Mouse (Mus musculus) hindbrain, embryonic 16.5 days (tissue): ENCODE results near the gene Jade3. TPM values are rescaled to one million over a fixed set of nuclear protein-coding genes. Genes with fewer than 3 reads are reported as not detected.

Source experiments
- ATAC-seq: fragments of 200-750 bp; cut with Nextera tagmentation; 2 replicates; pipeline ENCODE4 v1.8.0; 2017; ENCODE audit warnings: moderate TSS enrichment, moderate library complexity
- H3K27ac ChIP-seq: fragments of 300-500 bp; sonication (generic); 2 replicates; pipeline ENCODE4 v1.5.1; 2014; ENCODE audit warnings: low read depth, mild to moderate bottlenecking, control low read depth, low read length, moderate library complexity
- H3K27me3 ChIP-seq: fragments of 300-500 bp; sonication (generic); replicated peaks from 2 replicates; pipeline ENCODE4 v1.6.1; 2014; ENCODE audit warnings: low read length; ENCODE audit not compliant: control insufficient read depth, insufficient read depth
- H3K36me3 ChIP-seq: fragments of 300-500 bp; sonication (generic); 2 replicates; pipeline ENCODE4 v1.6.1; 2014; ENCODE audit warnings: mild to moderate bottlenecking, low read length, moderate library complexity, mixed read lengths; ENCODE audit not compliant: control insufficient read depth, insufficient read depth
- H3K4me1 ChIP-seq: fragments of 300-500 bp; sonication (generic); 2 replicates; pipeline ENCODE4 v1.6.1; 2014; ENCODE audit warnings: low read depth, low read length; ENCODE audit not compliant: control insufficient read depth, insufficient read depth
- H3K4me2 ChIP-seq: fragments of 300-500 bp; sonication (generic); 2 replicates; pipeline ENCODE4 v1.6.1; 2014; ENCODE audit warnings: mild to moderate bottlenecking, low read length, control low read depth, moderate library complexity
- H3K4me3 ChIP-seq: fragments of 300-500 bp; sonication (generic); 2 replicates; pipeline ENCODE4 v1.5.1; 2014; ENCODE audit warnings: mild to moderate bottlenecking, low read length, control low read depth, moderate library complexity
- H3K9ac ChIP-seq: fragments of 300-500 bp; sonication (generic); 2 replicates; pipeline ENCODE4 v1.6.1; 2014; ENCODE audit warnings: low read depth, mild to moderate bottlenecking, control low read depth, low read length, moderate library complexity
- H3K9me3 ChIP-seq: fragments of 300-500 bp; sonication (generic); 2 replicates; pipeline ENCODE4 v1.6.1; 2014; ENCODE audit warnings: mild to moderate bottlenecking, low read length, moderate library complexity; ENCODE audit not compliant: control insufficient read depth
- WGBS: fragments of 180-500 bp; shearing (Covaris S2); extraction: QIAGEN DNeasy Blood & Tissue Kit; methylation state at CpG from one replicate; pipeline ENCODE4 v1.1.7; 2014; 5-methylcytosine and 5-hydroxymethylcytosine counted together
- polyA plus RNA-seq: library from polyadenylated mRNA; unstranded; fragments of >200 nt; fragmentation: Nextera tagmentation; extraction: Ambion mirVana; gene quantifications from 2 replicates; pipeline ENCODE4 v1.2.1, GENCODE M21; 2015

The Jade3 gene
- polyA plus RNA-seq, 1 experiment from 2014 or later, result 4.1 TPM

DNA sequence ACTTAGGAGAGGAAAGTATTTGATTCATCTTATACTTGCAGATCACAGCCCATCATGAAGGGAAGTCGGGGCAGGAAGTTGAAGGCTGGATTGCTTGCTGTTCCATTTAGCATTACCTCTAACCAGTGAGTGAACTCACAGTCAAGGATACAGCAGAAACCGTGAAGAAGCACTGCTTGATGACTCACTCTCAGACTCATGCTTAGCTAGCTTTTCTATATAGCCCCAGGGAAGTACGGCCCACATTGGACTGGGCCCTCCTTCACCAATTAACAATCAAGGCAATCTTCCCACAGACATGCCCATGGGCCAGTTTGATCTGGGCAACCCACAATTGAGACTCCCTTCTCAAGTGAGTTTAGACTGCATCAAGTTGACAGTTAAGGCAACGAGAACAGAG is 138.5 kb downstream of the Jade3 start:
- no peaks in the 10 kb centered on the region for H3K27me3 ChIP-seq
- no peaks in the 10 kb centered on the region for H3K4me1 ChIP-seq
- no peaks in the 10 kb centered on the region for H3K36me3 ChIP-seq
- H3K9ac ChIP-seq, result no peak overlapping the region
- ATAC-seq, result no peak
- no peak overlapping the region for H3K4me3 ChIP-seq
- 85% methylated on average over 4 of the region's 4 CpGs for WGBS
- no peak overlapping the region for H3K4me2 ChIP-seq
- H3K9me3 ChIP-seq, result no peaks in the 10 kb centered on the region
- H3K27ac ChIP-seq, result no peak overlapping the region

Other genes starting within 250 kb of the Jade3 start
- 12.9 and 16.3 TPM in 2 replicates for gene Slc9a7, start 133.9 kb upstream of the Jade3 start, polyA plus RNA-seq
- 15.2 and 17.5 TPM in 2 replicates for gene Rp2, start 61.2 kb upstream of the Jade3 start, polyA plus RNA-seq
- 0.54 and 0.93 TPM in 2 replicates for gene Rgn, start 124.1 kb downstream of the Jade3 start, polyA plus RNA-seq
- 48.1 and 52.9 TPM in 2 replicates for gene Rbm10, start 191.8 kb downstream of the Jade3 start, polyA plus RNA-seq
- 214 and 250 TPM in 2 replicates for gene Ndufb11, start 191.9 kb downstream of the Jade3 start, polyA plus RNA-seq
- 350 and 371 TPM in 2 replicates for gene Uba1, start 232.6 kb downstream of the Jade3 start, polyA plus RNA-seq